Mouse (Mus musculus) ES-Bruce4 (cell line): ENCODE data around the gene Dnajb3.

Experiments
- EP300 ChIP-seq: IDR thresholded peaks from 2 replicates; pipeline ENCODE4 v1.6.1; 2011; ENCODE audit warnings: low read depth, low read length; ENCODE audit not compliant: insufficient read depth
- POLR2A ChIP-seq: IDR thresholded peaks from one replicate; pipeline ENCODE4 v1.8.1; 2011; ENCODE audit warnings: low read length; ENCODE audit not compliant: insufficient read depth

DNA sequence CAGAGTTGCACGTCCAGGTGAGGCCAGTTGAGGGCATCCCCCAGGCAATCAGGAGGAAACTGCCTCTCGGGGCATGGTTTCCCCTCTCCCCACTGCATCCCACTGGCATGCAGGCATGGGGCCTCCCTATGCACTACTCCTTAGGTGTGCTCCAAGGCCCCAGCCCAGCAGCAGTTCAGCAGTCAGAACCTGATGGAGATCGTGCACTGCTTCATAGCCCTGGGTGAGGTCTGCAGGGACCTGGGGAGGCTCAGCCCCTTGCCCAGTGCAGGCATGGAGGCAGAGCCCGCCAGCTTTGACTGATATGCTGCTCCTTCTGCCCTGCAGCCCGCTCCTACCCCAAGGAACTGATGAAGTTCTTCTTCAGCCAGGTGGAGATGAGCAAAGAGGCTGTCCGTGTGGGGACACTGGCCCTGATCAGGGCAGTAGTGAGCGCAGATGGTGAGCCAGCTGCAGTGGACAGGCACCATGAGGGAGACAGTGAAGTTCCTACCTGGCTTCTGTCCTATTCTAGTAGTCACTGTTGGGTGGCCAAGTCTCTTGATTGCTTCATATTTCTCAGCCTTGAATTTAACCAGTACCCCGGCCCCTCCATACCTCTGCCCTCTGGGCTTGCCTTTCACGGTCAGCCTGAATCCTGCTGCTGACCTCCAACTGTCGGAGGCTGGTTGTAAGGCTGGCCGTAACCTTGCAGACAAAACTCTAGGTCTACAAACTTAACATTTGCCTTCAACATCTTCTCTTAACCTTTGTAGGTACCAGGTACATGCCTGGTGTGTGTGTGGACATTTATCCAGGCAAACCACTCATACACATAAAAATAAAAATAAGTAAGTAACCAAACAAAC lies 29.7 kb upstream of the Dnajb3 start:
- TF ChIP-seq POLR2A, result no peak
- TF ChIP-seq EP300, result no peak
